Mouse (Mus musculus) kidney, postnatal 0 days (tissue): ENCODE data around the gene Prkce. TPM values are rescaled to one million over a fixed set of nuclear protein-coding genes. Genes with fewer than 3 reads are reported as not detected.

Experiments
- ATAC-seq: fragments of 200-750 bp; cut with Nextera tagmentation; replicated peaks from 2 replicates; pipeline ENCODE4 v1.8.0; 2017; ENCODE audit warnings: low read depth, moderate number of reproducible peaks, moderate TSS enrichment, moderate library complexity; ENCODE audit not compliant: low FRiP score
- DNase-seq: peaks from one replicate; pipeline ENCODE4 v3.0.0-alpha.2; 2016; ENCODE audit warnings: low spot score
- H3K27ac ChIP-seq: fragments of 300-500 bp; sonication (generic); 2 replicates; pipeline ENCODE4 v1.5.1; 2014; ENCODE audit warnings: mild to moderate bottlenecking
- H3K27me3 ChIP-seq: fragments of 300-500 bp; sonication (generic); 2 replicates; pipeline ENCODE4 v1.6.1; 2014; ENCODE audit warnings: low read length, mixed read lengths; ENCODE audit not compliant: insufficient read depth
- H3K36me3 ChIP-seq: fragments of 300-500 bp; sonication (generic); 2 replicates; pipeline ENCODE4 v1.6.1; 2014; ENCODE audit warnings: low read length, mixed read lengths; ENCODE audit not compliant: insufficient read depth
- H3K4me1 ChIP-seq: fragments of 300-500 bp; sonication (generic); replicated peaks from 2 replicates; pipeline ENCODE4 v1.6.1; 2014; ENCODE audit warnings: antibody characterized with exemption, low read length, mixed read lengths; ENCODE audit not compliant: insufficient read depth
- H3K4me2 ChIP-seq: fragments of 300-500 bp; sonication (generic); 2 replicates; pipeline ENCODE4 v1.6.1; 2014; ENCODE audit warnings: mild to moderate bottlenecking, low read length, moderate library complexity, mixed read lengths
- H3K4me3 ChIP-seq: fragments of 300-500 bp; sonication (generic); replicated peaks from 2 replicates; pipeline ENCODE4 v1.5.1; 2014; ENCODE audit warnings: low read depth, low read length
- H3K9ac ChIP-seq: fragments of 300-500 bp; sonication (generic); 2 replicates; pipeline ENCODE4 v1.6.1; 2014; ENCODE audit warnings: low read depth, low read length
- H3K9me3 ChIP-seq: fragments of 300-500 bp; sonication (generic); replicated peaks from 2 replicates; pipeline ENCODE4 v1.6.1; 2016; ENCODE audit warnings: low read length, inconsistent platforms, mixed read lengths
- CTCF ChIP-seq: IDR thresholded peaks from 2 replicates; pipeline ENCODE4 v1.5.1; 2016; ENCODE audit warnings: antibody characterized with exemption, low read depth, mild to moderate bottlenecking, moderate library complexity
- WGBS: fragments of 180-500 bp; shearing (Covaris S2); extraction: QIAGEN DNeasy Blood & Tissue Kit; methylation state at CpG from one replicate; pipeline ENCODE4 v1.1.7; 2014; 5-methylcytosine and 5-hydroxymethylcytosine counted together
- polyA plus RNA-seq: library from polyadenylated mRNA; unstranded; fragments of >200 nt; fragmentation: Nextera tagmentation; extraction: Ambion mirVana; gene quantifications from 2 replicates; pipeline ENCODE4 v1.2.1, GENCODE M21; 2015

Prkce gene
- polyA plus RNA-seq, 1 experiment from 2014 or later = 6.0 TPM

- no peak for ATAC-seq
- H3K27ac ChIP-seq = no peak overlapping the region
Measured at GRCm38 (mm10) chr17:86336652-86337073, 169.1 kb downstream of the Prkce start.

GRCm38 (mm10) chr17:86337076-86337475, 169.5 kb downstream of the Prkce start:
- Histone ChIP-seq H3K36me3 (no peaks in the 10 kb centered on the region), H3K27ac (no peak overlapping the region), H3K4me2 (no peak overlapping the region), H3K9me3 (no peaks in the 10 kb centered on the region), H3K27me3 (no peaks in the 10 kb centered on the region), H3K9ac (no peak overlapping the region), H3K4me3 (no peak overlapping the region), H3K4me1 (peaks cover 10% of the 10 kb centered on the region; the same call in 1 of the 2 replicates)
- TF ChIP-seq CTCF = no peak
- no peak for ATAC-seq
- WGBS = 46% methylated on average over 3 of the region's 3 CpGs
- DNase-seq = no peak

More at GRCm38 (mm10) chr17:86336652-86337073, 169.1 kb downstream of the Prkce start:
- H3K4me2 ChIP-seq = no peak overlapping the region
- whole genome bisulfite sequencing = 31% methylated on average over 4 of the region's 4 CpGs
- no peaks in the 10 kb centered on the region for H3K36me3 ChIP-seq
- peaks cover 10% of the 10 kb centered on the region; the same call in 1 of the 2 replicates for H3K4me1 ChIP-seq
- H3K27me3 ChIP-seq = no peaks in the 10 kb centered on the region
- TF ChIP-seq CTCF = no peak
- H3K4me3 ChIP-seq = no peak overlapping the region
- no peaks in the 10 kb centered on the region for H3K9me3 ChIP-seq
- no peak overlapping the region for H3K9ac ChIP-seq
- DNase-seq = peak; percentile 52

- DNase-seq (no peak), ATAC-seq (no peak)
- no peak for TF ChIP-seq CTCF
- WGBS = 50% methylated on average over 5 of the region's 5 CpGs
- no peak overlapping the region for H3K27ac ChIP-seq
- no peaks in the 10 kb centered on the region for H3K9me3 ChIP-seq
- H3K4me2 ChIP-seq = no peak overlapping the region
- no peaks in the 10 kb centered on the region for H3K36me3 ChIP-seq
- H3K27me3 ChIP-seq = no peaks in the 10 kb centered on the region
- no peak overlapping the region for H3K4me3 ChIP-seq
- no peak overlapping the region for H3K9ac ChIP-seq
- peaks cover 10% of the 10 kb centered on the region; the same call in 1 of the 2 replicates for H3K4me1 ChIP-seq
Measured at GRCm38 (mm10) chr17:86338328-86338727, 170.7 kb downstream of the Prkce start.

- Histone ChIP-seq H3K4me2 (no peak overlapping the region), H3K27ac (no peak overlapping the region), H3K4me3 (no peak overlapping the region), H3K36me3 (no peaks in the 10 kb centered on the region), H3K9me3 (no peaks in the 10 kb centered on the region), H3K4me1 (no peaks in the 10 kb centered on the region), H3K9ac (no peak overlapping the region), H3K27me3 (no peaks in the 10 kb centered on the region)
- ATAC-seq (no peak), DNase-seq (no peak)
- 67% methylated on average over 8 of the region's 8 CpGs for WGBS
- no peak for TF ChIP-seq CTCF
Measured at GRCm38 (mm10) chr17:86344032-86344431, 176.4 kb downstream of the Prkce start.

GRCm38 (mm10) chr17:86345234-86346005, 177.8 kb downstream of the Prkce start:
- Histone ChIP-seq H3K4me1 (no peaks in the 10 kb centered on the region), H3K4me3 (no peak overlapping the region), H3K9me3 (no peaks in the 10 kb centered on the region), H3K27me3 (no peaks in the 10 kb centered on the region), H3K9ac (no peak overlapping the region), H3K36me3 (no peaks in the 10 kb centered on the region), H3K4me2 (no peak overlapping the region), H3K27ac (no peak overlapping the region)
- no peak for TF ChIP-seq CTCF
- DNase-seq = no peak
- ATAC-seq = no peak
- WGBS = 76% methylated on average over 22 of the region's 22 CpGs

GRCm38 (mm10) chr17:86350236-86350635, 182.7 kb downstream of the Prkce start:
- no peaks in the 10 kb centered on the region for H3K27me3 ChIP-seq
- H3K4me3 ChIP-seq = no peak overlapping the region
- no peak overlapping the region for H3K9ac ChIP-seq
- WGBS = 55% methylated on average over 3 of the region's 3 CpGs
- H3K4me1 ChIP-seq = peaks cover 18% of the 10 kb centered on the region
- H3K36me3 ChIP-seq = no peaks in the 10 kb centered on the region
- ATAC-seq (no peak), DNase-seq (peak; percentile 78)
- H3K27ac ChIP-seq = peak overlapping the region; percentile 47
- peak overlapping the region; percentile 14 for H3K4me2 ChIP-seq
- TF ChIP-seq CTCF = no peak
- no peaks in the 10 kb centered on the region for H3K9me3 ChIP-seq
